Mouse (Mus musculus) right cerebral cortex, postnatal 4 days (tissue): ENCODE measurements around the gene Scarf1.
A peak's percentile ranks its signal among the peaks of the same experiment; 100 is the strongest.
"Not testable (repeated sequence)": the region's sequence is repeated elsewhere in the genome, so short reads cannot be mapped to it uniquely, and the experiment has no call there.

Experiments used
- DNase-seq: peaks from one replicate; pipeline ENCODE4 v3.0.0-alpha.2; 2022

Scarf1 gene

GRCm38 (mm10) chr11:75538184-75538969 lies 25.0 kb downstream of the Scarf1 start:
- no peak for DNase-seq

- DNase-seq = peak; percentile 49
Measured at GRCm38 (mm10) chr11:75538970-75539299, 25.6 kb downstream of the Scarf1 start.

- no peak for DNase-seq
Measured at GRCm38 (mm10) chr11:75540209-75540608, 26.9 kb downstream of the Scarf1 start.

- no peak for DNase-seq
Measured at GRCm38 (mm10) chr11:75540710-75541581, 27.6 kb downstream of the Scarf1 start.

GRCm38 (mm10) chr11:75544713-75545112 lies 31.4 kb downstream of the Scarf1 start:
- DNase-seq = no peak

- no peak for DNase-seq
Measured at GRCm38 (mm10) chr11:75546057-75546456, 32.7 kb downstream of the Scarf1 start.

- DNase-seq = no peak
Measured at GRCm38 (mm10) chr11:75549658-75550111, 36.3 kb downstream of the Scarf1 start.

GRCm38 (mm10) chr11:75550200-75550946 lies 37.0 kb downstream of the Scarf1 start:
- DNase-seq = no peak

GRCm38 (mm10) chr11:75551321-75551720 lies 38.0 kb downstream of the Scarf1 start:
- DNase-seq = no peak

GRCm38 (mm10) chr11:75551961-75552441 lies 38.7 kb downstream of the Scarf1 start:
- no peak for DNase-seq

- DNase-seq = no peak
Measured at GRCm38 (mm10) chr11:75552906-75553482, 39.7 kb downstream of the Scarf1 start.

- DNase-seq = not testable (repeated sequence)
Measured at GRCm38 (mm10) chr11:75556006-75556405, 42.7 kb downstream of the Scarf1 start.

- no peak for DNase-seq
Measured at GRCm38 (mm10) chr11:75557142-75557541, 43.8 kb downstream of the Scarf1 start.

- DNase-seq = no peak
Measured at GRCm38 (mm10) chr11:75558101-75558500, 44.8 kb downstream of the Scarf1 start.

- no peak for DNase-seq
Measured at GRCm38 (mm10) chr11:75559870-75560504, 46.6 kb downstream of the Scarf1 start.

- DNase-seq = no peak
Measured at GRCm38 (mm10) chr11:75560530-75561409, 47.4 kb downstream of the Scarf1 start.

GRCm38 (mm10) chr11:75561410-75561791 lies 48.1 kb downstream of the Scarf1 start:
- no peak for DNase-seq

GRCm38 (mm10) chr11:75562840-75563239 lies 49.5 kb downstream of the Scarf1 start:
- DNase-seq = no peak

GRCm38 (mm10) chr11:75563851-75564548 lies 50.7 kb downstream of the Scarf1 start:
- DNase-seq = no peak

- no peak for DNase-seq
Measured at GRCm38 (mm10) chr11:75565849-75566248, 52.5 kb downstream of the Scarf1 start.
